Mouse (Mus musculus): Measurements from ENCODE around the gene Lamtor5. TPM values are rescaled to one million over a fixed set of nuclear protein-coding genes. Genes with fewer than 3 reads are reported as not detected.
"Not testable (repeated sequence)": the region's sequence is repeated elsewhere in the genome, so short reads cannot be mapped to it uniquely, and the experiment has no call there.

Lamtor5 gene
- polyA plus RNA-seq, 1 experiment from 2014 or later, result 227 TPM

GRCm38 (mm10) chr3:107273820-107274219 is 4.8 kb upstream of the Lamtor5 start:
- no peak overlapping the region for H3K27ac ChIP-seq (replicated peaks)
- H3K27me3 ChIP-seq, result 0 out of 2 replicates have a peak, but pooled peaks cover 12% of the 10 kb centered on the region
- no peak overlapping the region for H3K4me3 ChIP-seq
- no peak overlapping the region for H3K9ac ChIP-seq
- peaks cover 5% of the 10 kb centered on the region for H3K4me1 ChIP-seq (replicated peaks)
- ATAC-seq (ENCODE audit: low read depth), result peak; percentile 74
- H3K9me3 ChIP-seq, result no peaks in the 10 kb centered on the region
- H3K36me3 ChIP-seq, result no peaks in the 10 kb centered on the region
- no peak overlapping the region for H3K4me2 ChIP-seq
- 10% methylated on average over 3 of the region's 3 CpGs for WGBS

DNA sequence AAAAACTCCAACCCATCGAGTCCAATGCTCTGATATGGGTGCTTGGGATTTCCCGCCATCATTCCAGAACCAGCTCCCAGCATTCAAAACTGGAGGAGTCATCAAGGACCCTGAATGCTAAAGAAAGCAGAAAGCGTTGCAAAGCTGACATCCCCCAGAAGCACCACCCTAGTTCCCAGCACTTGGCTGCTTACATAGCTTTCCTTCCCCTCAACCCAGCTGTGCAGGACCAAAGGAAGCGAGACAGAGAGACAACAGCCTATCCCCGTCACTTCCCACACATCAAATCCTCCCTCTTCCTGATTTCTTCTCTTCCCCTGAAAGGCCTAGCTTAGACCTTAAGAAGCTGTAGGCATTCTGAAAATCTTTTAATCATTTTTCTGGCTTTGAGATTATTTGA is 3.3 kb upstream of the Lamtor5 start:
- Histone ChIP-seq H3K27me3 (0 out of 2 replicates have a peak, but pooled peaks cover 12% of the 10 kb centered on the region), H3K4me3 (no peak overlapping the region), H3K9ac (no peak overlapping the region), H3K4me2 (no peak overlapping the region), H3K36me3 (no peaks in the 10 kb centered on the region), H3K27ac (replicated peaks) (no peak overlapping the region), H3K4me1 (replicated peaks) (peaks cover 15% of the 10 kb centered on the region), H3K9me3 (no peaks in the 10 kb centered on the region)
- no peak for ATAC-seq (ENCODE audit: low read depth)
- 68% methylated on average over 5 of the region's 5 CpGs for WGBS

GRCm38 (mm10) chr3:107275996-107276395 is 2.7 kb upstream of the Lamtor5 start:
- 0 out of 2 replicates have a peak, but pooled peaks cover 10% of the 10 kb centered on the region for H3K27me3 ChIP-seq
- H3K9ac ChIP-seq, result no peak overlapping the region
- WGBS, result 56% methylated on average over 4 of the region's 4 CpGs
- H3K4me3 ChIP-seq, result no peak overlapping the region
- H3K27ac ChIP-seq (replicated peaks), result no peak overlapping the region
- peaks cover 16% of the 10 kb centered on the region for H3K4me1 ChIP-seq (replicated peaks)
- no peak for ATAC-seq (ENCODE audit: low read depth)
- H3K4me2 ChIP-seq, result no peak overlapping the region
- no peaks in the 10 kb centered on the region for H3K36me3 ChIP-seq
- no peaks in the 10 kb centered on the region for H3K9me3 ChIP-seq

DNA sequence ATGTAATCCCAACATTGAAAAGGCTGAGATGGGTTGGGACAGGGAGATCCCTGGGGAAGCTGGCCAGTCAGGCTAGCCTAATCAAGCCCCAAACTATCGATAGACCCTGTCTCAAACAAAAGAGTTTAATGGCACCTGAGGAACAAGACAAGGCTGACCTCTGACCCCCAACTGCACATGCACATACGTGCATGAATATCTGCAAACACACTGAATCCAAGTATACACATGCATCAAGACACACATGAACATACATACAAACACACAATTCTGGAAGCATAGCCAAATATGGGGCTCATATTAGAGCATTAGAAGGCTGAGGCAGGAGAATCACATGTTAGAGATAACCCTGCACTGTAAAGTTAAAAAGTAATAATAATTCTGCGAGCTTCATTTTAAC is 2.0 kb upstream of the Lamtor5 start:
- WGBS, result 91% methylated on average over 3 of the region's 3 CpGs
- Histone ChIP-seq H3K27me3 (0 out of 2 replicates have a peak, but pooled peaks cover 8% of the 10 kb centered on the region), H3K27ac (replicated peaks) (no peak overlapping the region), H3K36me3 (peaks cover 1% of the 10 kb centered on the region; the same call in 1 of the 2 replicates), H3K4me1 (replicated peaks) (peaks cover 16% of the 10 kb centered on the region), H3K9ac (no peak overlapping the region), H3K4me3 (no peak overlapping the region), H3K9me3 (no peaks in the 10 kb centered on the region), H3K4me2 (no peak overlapping the region)
- ATAC-seq (ENCODE audit: low read depth), result no peak

GRCm38 (mm10) chr3:107286123-107286522 is 7.5 kb downstream of the Lamtor5 start:
- Histone ChIP-seq H3K36me3 (peaks cover 30% of the 10 kb centered on the region), H3K4me3 (no peak overlapping the region), H3K27ac (replicated peaks) (no peak overlapping the region), H3K4me2 (no peak overlapping the region), H3K9ac (no peak overlapping the region), H3K27me3 (no peaks in the 10 kb centered on the region), H3K9me3 (no peaks in the 10 kb centered on the region), H3K4me1 (replicated peaks) (no peaks in the 10 kb centered on the region)
- 85% methylated on average over 2 of the region's 2 CpGs for WGBS
- no peak for ATAC-seq (ENCODE audit: low read depth)

DNA sequence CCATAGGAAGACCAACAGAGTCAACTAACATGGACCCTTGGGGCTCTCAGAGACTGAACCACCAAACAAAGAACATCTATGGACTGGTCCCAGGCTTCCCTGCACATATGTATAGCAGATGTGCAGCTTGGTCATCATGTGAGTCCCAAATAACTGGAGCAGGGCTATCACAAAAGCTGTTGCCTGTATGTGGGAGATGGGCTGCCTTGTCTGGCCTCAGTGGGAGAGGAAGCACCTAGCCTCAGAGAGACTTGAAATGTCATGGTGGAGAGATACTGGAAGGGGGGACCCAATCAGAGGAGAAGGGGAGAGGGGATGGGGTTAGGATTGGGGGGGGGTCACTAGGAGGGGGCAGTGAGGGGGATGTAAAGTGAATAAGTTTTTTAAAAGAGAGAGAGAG is 8.7 kb downstream of the Lamtor5 start:
- H3K36me3 ChIP-seq, result peaks cover 22% of the 10 kb centered on the region
- H3K9me3 ChIP-seq, result no peaks in the 10 kb centered on the region
- ATAC-seq (ENCODE audit: low read depth), result no peak
- H3K9ac ChIP-seq, result no peak overlapping the region
- H3K4me2 ChIP-seq, result no peak overlapping the region
- no peak overlapping the region for H3K27ac ChIP-seq (replicated peaks)
- H3K27me3 ChIP-seq, result no peaks in the 10 kb centered on the region
- no peaks in the 10 kb centered on the region for H3K4me1 ChIP-seq (replicated peaks)
- no peak overlapping the region for H3K4me3 ChIP-seq

DNA sequence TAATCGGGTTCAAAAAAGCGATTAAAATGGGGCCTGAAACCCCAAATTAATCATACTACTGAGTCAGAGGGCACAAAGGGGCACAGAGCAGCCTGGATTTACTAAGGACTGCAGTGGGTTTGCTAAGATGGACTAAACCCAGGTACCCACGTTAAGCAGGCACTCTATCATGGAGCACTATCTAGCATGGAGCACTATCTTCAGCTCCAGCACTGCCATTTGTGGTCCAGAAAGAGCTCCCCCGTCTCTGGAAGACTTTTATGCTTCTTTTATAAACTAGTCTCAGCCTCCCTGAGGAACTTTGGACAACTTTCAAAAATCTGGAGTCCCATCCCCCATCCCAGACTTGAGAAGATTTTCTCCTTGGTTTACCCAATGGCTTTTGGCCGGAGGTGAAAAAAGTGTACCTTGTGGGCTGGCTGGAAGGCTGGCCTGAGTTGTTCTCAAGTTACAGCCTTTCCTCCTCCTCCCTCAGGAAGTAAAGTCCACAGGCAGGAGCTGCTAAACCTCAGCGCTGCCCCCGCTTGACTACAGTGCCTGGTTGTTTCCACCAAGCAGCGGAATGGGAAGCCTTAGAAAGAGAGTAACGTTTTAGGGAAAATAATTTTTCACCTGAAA is 12.2 kb downstream of the Lamtor5 start, which contains the start of gene Slc16a4:
Gene Slc16a4, plus strand, starts transcription at position 467 of the 618 bp plus-strand sequence.
- Histone ChIP-seq H3K36me3 (0 out of 2 replicates have a peak, but pooled peaks cover 5% of the 10 kb centered on the region), H3K9me3 (no peaks in the 10 kb centered on the region), H3K4me1 (replicated peaks) (no peaks in the 10 kb centered on the region), H3K4me2 (no peak within 1 kb of the TSS), H3K27me3 (no peaks in the 10 kb centered on the region), H3K27ac (replicated peaks) (no peak within 1 kb of the TSS; the same call in 1 of the 2 replicates), H3K4me3 (no peak within 1 kb of the TSS), H3K9ac (no peak within 1 kb of the TSS)
- WGBS, result 30% methylated on average over 9 of the region's 9 CpGs
- ATAC-seq (ENCODE audit: low read depth), result no peak

- Histone ChIP-seq H3K27ac (replicated peaks) (no peak overlapping the region), H3K4me2 (no peak overlapping the region), H3K4me1 (replicated peaks) (no peaks in the 10 kb centered on the region), H3K9me3 (no peaks in the 10 kb centered on the region), H3K9ac (no peak overlapping the region), H3K27me3 (no peaks in the 10 kb centered on the region), H3K4me3 (no peak overlapping the region), H3K36me3 (no peaks in the 10 kb centered on the region)
- ATAC-seq (ENCODE audit: low read depth), result no peak
- WGBS, result 93% methylated on average over 5 of the region's 5 CpGs
Observed at GRCm38 (mm10) chr3:107295672-107296360, 17.2 kb downstream of the Lamtor5 start.

- not testable (repeated sequence) for H3K4me2 ChIP-seq; H3K9ac ChIP-seq; H3K27me3 ChIP-seq; H3K4me1 ChIP-seq (replicated peaks); H3K9me3 ChIP-seq; H3K27ac ChIP-seq (replicated peaks); H3K4me3 ChIP-seq; ATAC-seq (ENCODE audit: low read depth); H3K36me3 ChIP-seq
- 72% methylated on average over 4 of the region's 4 CpGs for WGBS
Observed at GRCm38 (mm10) chr3:107296917-107297316, 18.3 kb downstream of the Lamtor5 start.

DNA sequence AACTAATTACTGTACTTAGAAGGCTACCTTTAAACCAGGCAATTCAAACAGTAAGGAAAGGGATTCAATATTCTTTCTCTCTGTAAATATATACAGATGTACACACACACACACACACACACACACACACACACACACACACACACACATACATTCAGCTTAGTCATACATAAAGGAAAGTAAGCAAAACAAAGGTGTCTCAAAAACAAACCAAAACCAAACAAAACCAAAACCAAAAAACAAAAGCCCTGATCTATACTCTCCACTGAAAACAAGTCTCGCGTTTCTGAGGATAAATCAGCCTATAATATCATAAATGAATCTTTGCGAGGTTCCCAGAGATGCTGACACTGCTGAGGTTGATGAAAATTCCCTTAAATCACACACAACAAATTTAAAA is 38.7 kb downstream of the Lamtor5 start:
- no peaks in the 10 kb centered on the region for H3K27me3 ChIP-seq
- WGBS, result 91% methylated on average over 3 of the region's 3 CpGs
- no peak overlapping the region for H3K27ac ChIP-seq (replicated peaks)
- H3K4me2 ChIP-seq, result no peak overlapping the region
- peaks cover 20% of the 10 kb centered on the region for H3K4me1 ChIP-seq (replicated peaks)
- H3K4me3 ChIP-seq, result no peak overlapping the region
- H3K9ac ChIP-seq, result no peak overlapping the region
- H3K9me3 ChIP-seq, result no peaks in the 10 kb centered on the region
- no peaks in the 10 kb centered on the region for H3K36me3 ChIP-seq
- no peak for ATAC-seq (ENCODE audit: low read depth)

DNA sequence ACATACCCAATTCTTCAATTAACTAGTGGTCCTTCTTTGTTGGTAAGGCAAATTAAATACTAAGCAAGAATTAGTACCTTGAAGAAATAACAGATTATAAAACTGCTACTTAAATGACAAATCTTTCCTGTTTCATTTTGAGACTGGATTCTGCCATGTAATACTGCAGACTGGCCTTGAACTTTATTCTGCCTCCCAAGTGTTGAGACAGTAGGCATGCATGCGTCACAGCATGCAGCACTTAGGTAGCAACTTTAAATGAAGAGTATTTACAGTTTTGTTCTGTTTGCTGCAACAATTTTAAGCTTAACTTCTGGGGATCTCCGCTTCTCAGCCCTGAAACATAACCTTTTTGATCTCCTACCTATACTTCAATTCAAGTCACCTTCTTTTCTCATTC is 42.5 kb downstream of the Lamtor5 start:
- Histone ChIP-seq H3K9me3 (no peaks in the 10 kb centered on the region), H3K36me3 (peaks cover 18% of the 10 kb centered on the region), H3K9ac (no peak overlapping the region), H3K27ac (replicated peaks) (no peak overlapping the region), H3K4me3 (no peak overlapping the region), H3K4me1 (replicated peaks) (peaks cover 53% of the 10 kb centered on the region), H3K4me2 (no peak overlapping the region), H3K27me3 (no peaks in the 10 kb centered on the region)
- ATAC-seq (ENCODE audit: low read depth), result no peak
- WGBS, result 95% methylated on average over 2 of the region's 2 CpGs

- H3K36me3 ChIP-seq, result peaks cover 18% of the 10 kb centered on the region
- no peaks in the 10 kb centered on the region for H3K9me3 ChIP-seq
- no peak overlapping the region for H3K4me3 ChIP-seq
- H3K9ac ChIP-seq, result no peak overlapping the region
- H3K4me2 ChIP-seq, result no peak overlapping the region
- no peaks in the 10 kb centered on the region for H3K27me3 ChIP-seq
- peaks cover 55% of the 10 kb centered on the region for H3K4me1 ChIP-seq (replicated peaks)
- H3K27ac ChIP-seq (replicated peaks), result no peak overlapping the region
- ATAC-seq (ENCODE audit: low read depth), result no peak
Observed at GRCm38 (mm10) chr3:107321776-107322175, 43.1 kb downstream of the Lamtor5 start.

Data from neural tube, embryonic 13.5 days (tissue).